Mouse (Mus musculus) ES-E14 (cell line): ENCODE data around the gene Pibf1. TPM values are rescaled to one million over a fixed set of nuclear protein-coding genes. Genes with fewer than 3 reads are reported as not detected.

ENCODE experiments used
- DNase-seq: peaks from one replicate; pipeline ENCODE4 v3.0.0-alpha.2; 2013; ENCODE audit warnings: low read depth, low spot score
- H3K27ac ChIP-seq: 2 replicates; pipeline ENCODE4 v1.5.1; 2012; ENCODE audit warnings: low read depth, mild to moderate bottlenecking, low read length, moderate library complexity, mixed read lengths; ENCODE audit not compliant: poor library complexity, insufficient read depth, severe bottlenecking
- H3K36me3 ChIP-seq: 2 replicates; pipeline ENCODE4 v1.6.1; 2012; ENCODE audit warnings: mild to moderate bottlenecking, low read length, moderate library complexity, mixed read lengths; ENCODE audit not compliant: control insufficient read depth, poor library complexity, insufficient read depth, severe bottlenecking
- H3K4me1 ChIP-seq, 2 experiments: fragments of 150-350 bp in 1 of 2; sonication (generic) in 1 of 2; 2 replicates each; pipeline ENCODE4 v1.6.1; 2012; ENCODE audit warnings: low read length in 2 of 2, mild to moderate bottlenecking in 1 of 2, mixed read lengths in 1 of 2; ENCODE audit not compliant: control insufficient read depth in 2 of 2, insufficient read depth in 2 of 2, poor library complexity in 1 of 2
- H3K4me3 ChIP-seq, 2 experiments: fragments of 150-350 bp in 1 of 2; sonication (generic) in 1 of 2; 2 replicates each; pipeline ENCODE4 v1.5.1; 2012; ENCODE audit warnings: low read length in 2 of 2, low read depth in 1 of 2, mild to moderate bottlenecking in 1 of 2, mixed read lengths in 1 of 2; ENCODE audit not compliant: insufficient read depth in 1 of 2, poor library complexity in 1 of 2, severe bottlenecking in 1 of 2
- H3K9ac ChIP-seq: 2 replicates; pipeline ENCODE4 v1.6.1; 2012; ENCODE audit warnings: low read depth, mild to moderate bottlenecking, low read length, mixed read lengths; ENCODE audit not compliant: poor library complexity, insufficient read depth, severe bottlenecking
- H3K9me3 ChIP-seq: fragments of 150-350 bp; sonication (generic); 2 replicates; pipeline ENCODE4 v1.6.1; 2012; ENCODE audit warnings: low read depth, mild to moderate bottlenecking, low read length; ENCODE audit not compliant: control insufficient read depth, insufficient read depth
- CHD2 ChIP-seq: IDR thresholded peaks from 2 replicates; pipeline ENCODE4 v1.6.1; 2014; ENCODE audit warnings: mild to moderate bottlenecking, low read depth, low read length, inconsistent platforms
- HCFC1 ChIP-seq: IDR thresholded peaks from 2 replicates; pipeline ENCODE4 v1.6.1; 2012; ENCODE audit warnings: low read length, inconsistent platforms, borderline replicate concordance; ENCODE audit not compliant: insufficient read depth
- MAFK ChIP-seq: IDR thresholded peaks from 2 replicates; pipeline ENCODE4 v1.6.1; 2014; ENCODE audit warnings: mild to moderate bottlenecking, low read depth, low read length, inconsistent platforms; ENCODE audit not compliant: insufficient read depth
- ZC3H11A ChIP-seq: IDR thresholded peaks from 2 replicates; pipeline ENCODE4 v1.6.1; 2012; ENCODE audit warnings: low read depth, mild to moderate bottlenecking, inconsistent platforms, low read length, borderline replicate concordance
- ZNF384 ChIP-seq: IDR thresholded peaks from 2 replicates; pipeline ENCODE4 v1.6.1; 2012; ENCODE audit warnings: low read depth, low read length, inconsistent platforms
- in situ Hi-C, 2 experiments: fragments of 600-800 bp; cut with MboI; formaldehyde crosslinking; loops; one replicate each; pipeline ENCODE4 v1.15.1; 2025; ENCODE audit warnings: low sequenced_read_pairs in 2 of 2, inconsistent platforms in 1 of 2; ENCODE audit not compliant: unreplicated experiment in 2 of 2
- total RNA-seq: library from RNA; depleted of rRNA; stranded (reverse); fragments of 300-350 nt; gene quantifications from 2 replicates; pipeline ENCODE4 v1.2.3, GENCODE M21; 2012

Pibf1 gene
- total RNA-seq, 1 experiment = 12.9 TPM

DNA sequence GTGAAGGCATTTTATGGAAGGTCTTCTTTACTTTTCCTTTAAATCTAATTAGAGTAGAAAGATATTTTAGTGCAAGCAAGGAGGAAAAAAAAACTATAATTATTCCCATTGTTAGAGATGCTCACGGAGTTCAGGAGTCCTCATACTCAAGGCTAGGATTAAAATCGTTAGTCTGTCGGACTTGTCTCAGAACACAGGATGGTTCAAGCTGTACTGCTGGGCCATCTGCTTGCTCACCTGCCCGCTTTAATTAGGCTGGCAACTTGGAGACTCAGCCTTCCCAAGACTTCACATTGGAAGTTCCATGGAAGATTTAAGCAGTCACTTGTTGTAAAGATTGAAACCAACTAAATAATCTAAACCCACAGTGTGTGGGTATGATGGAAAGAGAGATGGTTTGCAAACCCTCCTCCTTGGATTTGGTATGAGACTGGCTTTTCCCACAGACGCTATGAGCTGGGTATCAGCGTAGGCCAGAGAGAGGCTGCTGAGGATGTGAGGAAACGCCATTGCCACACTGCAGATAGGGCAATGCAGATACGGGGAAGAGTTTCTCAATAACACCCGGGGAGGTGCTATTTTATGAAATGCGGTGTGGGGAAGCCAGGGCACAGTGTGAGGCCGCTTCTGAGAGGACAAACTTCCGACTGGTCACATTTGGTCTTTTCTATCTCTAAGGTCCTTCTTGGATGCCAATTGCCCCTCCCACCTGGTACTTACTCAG lies 179.7 kb downstream of the Pibf1 start:
- Histone ChIP-seq H3K9ac (no peak overlapping the region), H3K27ac (no peak overlapping the region), H3K36me3 (no peaks in the 10 kb centered on the region), H3K4me1 (peaks cover 8 to 15% of the 10 kb centered on the region in 2 experiments; a peak in 3 of 4 replicates), H3K4me3 (no peak overlapping the region), H3K9me3 (no peaks in the 10 kb centered on the region)
- TF ChIP-seq CHD2 = no peak
- TF ChIP-seq ZNF384 = no peak
- TF ChIP-seq HCFC1 = no peak
- TF ChIP-seq ZC3H11A = no peak
- TF ChIP-seq MAFK = no peak
- no peak for DNase-seq
- in situ Hi-C loops = no loop called here

DNA sequence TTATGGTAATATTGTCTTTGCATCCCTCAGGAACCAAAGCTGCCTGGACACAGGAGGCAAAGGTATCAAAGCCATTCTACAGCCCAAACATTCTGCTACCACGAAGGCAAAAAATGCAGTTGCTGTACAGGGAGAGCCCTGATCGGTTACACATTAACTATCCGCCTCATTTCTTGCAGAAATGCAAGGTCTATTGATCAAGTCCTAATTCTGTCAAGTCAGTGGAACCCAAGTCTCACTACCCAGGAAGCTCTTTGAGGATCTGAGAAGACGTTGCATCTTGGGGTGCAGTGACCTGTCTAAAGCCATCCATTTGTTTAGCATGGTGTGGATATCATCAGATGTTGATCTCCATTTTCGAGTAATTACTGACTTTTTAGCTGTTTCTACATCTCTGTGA lies 181.2 kb downstream of the Pibf1 start:
- in situ Hi-C loops = no loop called here
- Histone ChIP-seq H3K27ac (no peak overlapping the region), H3K4me1 (peaks cover 6 to 11% of the 10 kb centered on the region in 2 experiments; a peak in 3 of 4 replicates), H3K4me3 (no peak overlapping the region), H3K36me3 (no peaks in the 10 kb centered on the region), H3K9ac (no peak overlapping the region), H3K9me3 (no peaks in the 10 kb centered on the region)
- no peak for TF ChIP-seq ZNF384
- no peak for TF ChIP-seq MAFK
- TF ChIP-seq CHD2 = no peak
- TF ChIP-seq HCFC1 = no peak
- TF ChIP-seq ZC3H11A = no peak
- no peak for DNase-seq

DNA sequence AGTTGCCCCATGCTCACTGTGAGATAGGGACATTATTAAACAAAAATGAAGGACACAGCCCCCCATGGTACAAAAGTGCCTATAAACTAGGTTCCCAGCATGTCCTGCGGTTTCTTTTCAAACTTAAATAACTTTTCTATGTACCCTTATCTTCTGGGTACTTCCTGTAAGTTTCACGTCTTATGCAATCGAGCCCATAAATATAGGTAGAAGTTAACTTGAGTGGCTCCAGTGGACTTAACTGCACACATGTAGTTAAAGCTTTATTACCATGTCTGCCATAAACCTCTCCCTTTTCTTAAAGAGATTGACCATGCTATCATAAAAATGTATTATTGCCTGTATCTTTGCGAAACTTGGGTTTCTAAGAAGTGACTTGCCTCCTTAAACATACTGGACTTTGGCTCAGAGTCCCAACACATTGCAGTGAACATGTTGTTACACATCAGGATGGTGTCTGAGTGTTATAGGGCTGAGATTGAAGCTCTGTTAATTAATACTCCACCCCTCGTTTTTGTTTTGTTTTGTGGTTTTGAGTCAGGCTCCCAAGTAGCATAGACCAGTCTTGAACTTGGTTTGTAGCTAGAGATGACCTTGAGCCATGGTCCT lies 181.7 kb downstream of the Pibf1 start:
- TF ChIP-seq CHD2 = no peak
- no peak for TF ChIP-seq ZC3H11A
- TF ChIP-seq ZNF384 = no peak
- in situ Hi-C loops = no loop called here
- no peak overlapping the region for H3K4me3 ChIP-seq
- H3K27ac ChIP-seq = no peak overlapping the region
- no peak for DNase-seq
- no peaks in the 10 kb centered on the region for H3K9me3 ChIP-seq
- peaks cover 6 to 9% of the 10 kb centered on the region in 2 experiments; a peak in 3 of 4 replicates for H3K4me1 ChIP-seq
- H3K9ac ChIP-seq = no peak overlapping the region
- H3K36me3 ChIP-seq = no peaks in the 10 kb centered on the region

DNA sequence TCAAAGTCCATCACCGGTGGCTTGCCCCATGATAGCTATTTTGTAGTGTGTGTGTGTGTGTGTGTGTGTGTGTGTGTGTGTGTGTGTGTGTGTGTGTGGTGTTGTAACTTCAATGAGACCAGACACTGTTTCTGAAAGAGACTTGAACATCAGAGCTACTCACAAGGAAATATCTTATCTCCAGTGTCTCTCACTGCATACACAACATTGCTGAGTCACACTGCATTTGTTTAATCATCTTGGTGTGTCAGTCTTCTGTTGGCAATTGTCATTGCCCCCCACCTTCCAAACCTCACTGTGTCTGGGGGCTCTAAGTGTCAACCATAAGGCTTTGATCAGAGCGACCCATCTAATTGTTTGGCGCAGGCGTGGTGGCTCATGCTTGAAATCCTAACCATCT lies 186.3 kb downstream of the Pibf1 start:
- TF ChIP-seq HCFC1 (no peak), MAFK (no peak; the same call in 1 of the 2 replicates), ZNF384 (no peak), ZC3H11A (no peak), CHD2 (no peak)
- Histone ChIP-seq H3K4me1 (no peaks in the 10 kb centered on the region), H3K9ac (no peak overlapping the region), H3K27ac (no peak overlapping the region), H3K9me3 (no peaks in the 10 kb centered on the region), H3K4me3 (no peak overlapping the region), H3K36me3 (no peaks in the 10 kb centered on the region)
- in situ Hi-C loops = no loop called here
- no peak for DNase-seq
